Mouse (Mus musculus): Measurements from ENCODE around the gene Hoxd9. TPM values are rescaled to one million over a fixed set of nuclear protein-coding genes. Genes with fewer than 3 reads are reported as not detected.
A peak's percentile ranks its signal among the peaks of the same experiment; 100 is the strongest.

The Hoxd9 gene
- total RNA-seq, 1 experiment from 2014 or later, result 5.2 TPM

- no peak for DNase-seq
Measured at GRCm38 (mm10) chr2:74668370-74669229, 28.9 kb upstream of the Hoxd9 start.

- DNase-seq, result no peak
Measured at GRCm38 (mm10) chr2:74669230-74669578, 28.3 kb upstream of the Hoxd9 start.

GRCm38 (mm10) chr2:74669650-74670235, 27.8 kb upstream of the Hoxd9 start:
- DNase-seq, result no peak

- no peak for DNase-seq
Measured at GRCm38 (mm10) chr2:74670632-74671188, 26.8 kb upstream of the Hoxd9 start.

GRCm38 (mm10) chr2:74671847-74672246, 25.7 kb upstream of the Hoxd9 start:
- DNase-seq, result no peak

- DNase-seq, result peak; percentile 55
Measured at GRCm38 (mm10) chr2:74672481-74673362, 24.8 kb upstream of the Hoxd9 start.

- DNase-seq, result no peak
Measured at GRCm38 (mm10) chr2:74673835-74674425, 23.6 kb upstream of the Hoxd9 start.

GRCm38 (mm10) chr2:74674881-74675665, 22.5 kb upstream of the Hoxd9 start, which contains the start of gene Hoxd12:
Gene Hoxd12, plus strand, starts transcription at chr2:74675013.
- no peak for DNase-seq

GRCm38 (mm10) chr2:74675666-74676282, 21.8 kb upstream of the Hoxd9 start:
- no peak for DNase-seq

GRCm38 (mm10) chr2:74676376-74677052, 21.0 kb upstream of the Hoxd9 start:
- DNase-seq, result no peak

GRCm38 (mm10) chr2:74677106-74677505, 20.4 kb upstream of the Hoxd9 start:
- DNase-seq, result no peak

GRCm38 (mm10) chr2:74678891-74679595, 18.5 kb upstream of the Hoxd9 start, which contains the start of gene Hoxd11:
Gene Hoxd11, plus strand, starts transcription at chr2:74679557.
- DNase-seq, result no peak

GRCm38 (mm10) chr2:74679596-74679971, 17.9 kb upstream of the Hoxd9 start:
- no peak for DNase-seq

GRCm38 (mm10) chr2:74679980-74680379, 17.5 kb upstream of the Hoxd9 start:
- no peak for DNase-seq

- no peak for DNase-seq
Measured at GRCm38 (mm10) chr2:74680561-74681398, 16.7 kb upstream of the Hoxd9 start.

GRCm38 (mm10) chr2:74681594-74682531, 15.7 kb upstream of the Hoxd9 start:
- DNase-seq, result no peak

GRCm38 (mm10) chr2:74682796-74683195, 14.7 kb upstream of the Hoxd9 start:
- DNase-seq, result no peak
